Mouse (Mus musculus) kidney, adult 2 months (tissue): ENCODE results near the gene Nalcn.

Source experiments
- CTCF ChIP-seq: fragments of 200-500 bp; conservative IDR thresholded peaks from 2 replicates; pipeline ENCODE4 v1.5.1; 2011; ENCODE audit warnings: low read depth, mild to moderate bottlenecking, control low read depth, low read length, moderate library complexity, mixed read lengths; ENCODE audit not compliant: insufficient read depth, insufficient read length
- POLR2A ChIP-seq: fragments of 200-500 bp; IDR thresholded peaks from one replicate; pipeline ENCODE4 v1.6.1; 2011; ENCODE audit warnings: low read depth, low read length, control low read depth

- TF ChIP-seq POLR2A (no peak), CTCF (no peak)
Measured at GRCm38 (mm10) chr14:123272121-123272520, 354.8 kb downstream of the Nalcn start.
